Mouse (Mus musculus) liver, adult 2 months (tissue): ENCODE measurements around the gene Cwc22. TPM values are rescaled to one million over a fixed set of nuclear protein-coding genes. Genes with fewer than 3 reads are reported as not detected.
A peak's percentile ranks its signal among the peaks of the same experiment; 100 is the strongest.

Source experiments
- DNase-seq: peaks from one replicate; pipeline ENCODE4 v3.0.0-alpha.2; 2011; ENCODE audit warnings: low read depth, low spot score; ENCODE audit errors: extremely low read depth
- H3K27ac ChIP-seq: fragments of 200-500 bp; replicated peaks from 2 replicates; pipeline ENCODE4 v1.5.1; 2012; ENCODE audit warnings: low read depth, mild to moderate bottlenecking, control low read depth, inconsistent platforms, low read length; ENCODE audit not compliant: insufficient read depth
- H3K27me3 ChIP-seq: fragments of 200-500 bp; 2 replicates; pipeline ENCODE4 v1.6.1; 2012; ENCODE audit warnings: mild to moderate bottlenecking, moderate library complexity, low read length, inconsistent platforms; ENCODE audit not compliant: control insufficient read depth, insufficient read depth
- H3K36me3 ChIP-seq: fragments of 200-500 bp; 2 replicates; pipeline ENCODE4 v1.6.1; 2012; ENCODE audit warnings: low read length, inconsistent platforms; ENCODE audit not compliant: control insufficient read depth, insufficient read depth
- H3K4me1 ChIP-seq: fragments of 200-500 bp; 2 replicates; pipeline ENCODE4 v1.6.1; 2011; ENCODE audit warnings: low read length; ENCODE audit not compliant: control insufficient read depth, insufficient read depth
- H3K4me3 ChIP-seq: fragments of 200-500 bp; 2 replicates; pipeline ENCODE4 v1.5.1; 2011; ENCODE audit warnings: low read depth, mild to moderate bottlenecking, control low read depth, low read length, moderate library complexity; ENCODE audit not compliant: insufficient read depth
- H3K79me2 ChIP-seq: fragments of 200-500 bp; 2 replicates; pipeline ENCODE4 v1.6.1; 2012; ENCODE audit warnings: inconsistent platforms, mild to moderate bottlenecking, low read length, moderate library complexity; ENCODE audit not compliant: control insufficient read depth, insufficient read depth
- H3K9ac ChIP-seq: fragments of 200-500 bp; 2 replicates; pipeline ENCODE4 v1.6.1; 2012; ENCODE audit warnings: low read depth, mild to moderate bottlenecking, control low read depth, inconsistent platforms, low read length
- CTCF ChIP-seq: fragments of 200-500 bp; IDR thresholded peaks from 2 replicates; pipeline ENCODE4 v1.5.1; 2011; ENCODE audit warnings: low read depth, low read length, control low read depth
- POLR2A ChIP-seq: fragments of 200-500 bp; IDR thresholded peaks from 2 replicates; pipeline ENCODE4 v1.6.1; 2011; ENCODE audit warnings: low read length, control low read depth; ENCODE audit not compliant: insufficient read depth; ENCODE audit errors: extremely low read depth
- WGBS: fragments of 180-500 bp; shearing (Covaris S2); methylation state at CpG from one replicate; pipeline ENCODE4 v1.1.7; 2018; 5-methylcytosine and 5-hydroxymethylcytosine counted together
- polyA plus RNA-seq: library from polyadenylated mRNA; depleted of rRNA; stranded (reverse); fragments of >200 nt; gene quantifications from 2 replicates; pipeline ENCODE4 v1.2.3, GENCODE M21; 2012
- total RNA-seq: library from RNA; depleted of rRNA; stranded (reverse); fragments of >200 nt; gene quantifications from 2 replicates; pipeline ENCODE4 v1.2.3, GENCODE M21; 2014

The Cwc22 gene
- total and polyA plus RNA-seq, 2 experiments = 3.4 to 10.6 TPM

GRCm38 (mm10) chr2:77949521-77949920, 3.3 kb upstream of the Cwc22 start:
- DNase-seq = no peak
- no peak overlapping the region for H3K9ac ChIP-seq
- TF ChIP-seq CTCF (no peak), POLR2A (no peak)
- peaks cover 15% of the 10 kb centered on the region; the same call in 1 of the 2 replicates for H3K79me2 ChIP-seq
- no peaks in the 10 kb centered on the region for H3K36me3 ChIP-seq
- H3K4me1 ChIP-seq = peaks cover 2% of the 10 kb centered on the region; the same call in 1 of the 2 replicates
- WGBS = 85% methylated on average over 1 of the region's 1 CpGs
- H3K4me3 ChIP-seq = no peak overlapping the region
- no peak overlapping the region for H3K27ac ChIP-seq
- H3K27me3 ChIP-seq = no peaks in the 10 kb centered on the region

DNA sequence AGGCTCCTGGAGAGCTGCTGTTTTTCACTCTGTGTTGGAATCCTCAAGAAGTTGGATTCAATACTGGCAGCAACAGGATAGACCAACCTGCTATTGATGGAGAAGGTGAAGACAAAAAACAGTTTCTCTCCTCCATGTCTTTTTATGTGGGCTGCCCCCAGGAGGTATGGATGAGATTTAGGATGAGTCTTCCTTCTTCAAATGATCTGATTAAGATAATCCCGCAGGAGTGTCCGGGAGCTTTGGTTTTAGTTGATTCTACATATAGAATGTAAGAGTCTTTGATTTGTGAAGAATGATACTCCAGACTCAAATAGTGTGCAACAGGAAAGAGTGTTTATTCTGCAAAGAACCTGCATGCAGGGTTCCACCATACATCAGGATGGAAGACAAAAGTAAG, 2.7 kb upstream of the Cwc22 start:
- no peak for DNase-seq
- peaks cover 2% of the 10 kb centered on the region; the same call in 1 of the 2 replicates for H3K4me1 ChIP-seq
- no peak for TF ChIP-seq POLR2A
- no peak for TF ChIP-seq CTCF
- H3K79me2 ChIP-seq = peaks cover 18% of the 10 kb centered on the region; the same call in 1 of the 2 replicates
- no peak overlapping the region for H3K4me3 ChIP-seq
- no peak overlapping the region for H3K27ac ChIP-seq
- WGBS = 82% methylated on average over 2 of the region's 2 CpGs
- H3K36me3 ChIP-seq = no peaks in the 10 kb centered on the region
- H3K27me3 ChIP-seq = no peaks in the 10 kb centered on the region
- no peak overlapping the region for H3K9ac ChIP-seq

DNA sequence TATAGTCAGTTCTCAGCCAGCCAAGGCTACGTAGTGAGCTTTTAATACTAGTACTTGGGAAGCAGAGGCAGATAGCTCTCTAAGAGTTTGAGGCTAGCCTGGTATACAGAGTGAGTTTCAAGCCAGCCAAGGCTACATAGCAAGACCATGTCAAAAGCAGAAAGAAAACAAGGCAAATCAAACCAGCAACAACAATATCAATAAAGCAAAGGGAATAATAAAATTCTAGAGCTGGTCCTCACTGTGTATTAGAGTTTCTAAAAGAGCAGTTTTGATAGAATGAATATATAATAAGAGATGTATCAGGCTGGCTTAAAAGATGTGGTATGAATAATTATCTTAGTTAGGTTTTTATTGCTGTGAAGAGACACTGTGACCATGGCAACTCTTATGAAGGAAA, 2.0 kb upstream of the Cwc22 start:
- Histone ChIP-seq H3K36me3 (no peaks in the 10 kb centered on the region), H3K27ac (no peak overlapping the region), H3K4me1 (peaks cover 2% of the 10 kb centered on the region; the same call in 1 of the 2 replicates), H3K27me3 (no peaks in the 10 kb centered on the region), H3K4me3 (no peak overlapping the region), H3K9ac (no peak overlapping the region), H3K79me2 (peaks cover 20% of the 10 kb centered on the region; the same call in 1 of the 2 replicates)
- 83% methylated on average over 1 of the region's 1 CpGs for WGBS
- TF ChIP-seq CTCF (no peak), POLR2A (no peak)
- no peak for DNase-seq

DNA sequence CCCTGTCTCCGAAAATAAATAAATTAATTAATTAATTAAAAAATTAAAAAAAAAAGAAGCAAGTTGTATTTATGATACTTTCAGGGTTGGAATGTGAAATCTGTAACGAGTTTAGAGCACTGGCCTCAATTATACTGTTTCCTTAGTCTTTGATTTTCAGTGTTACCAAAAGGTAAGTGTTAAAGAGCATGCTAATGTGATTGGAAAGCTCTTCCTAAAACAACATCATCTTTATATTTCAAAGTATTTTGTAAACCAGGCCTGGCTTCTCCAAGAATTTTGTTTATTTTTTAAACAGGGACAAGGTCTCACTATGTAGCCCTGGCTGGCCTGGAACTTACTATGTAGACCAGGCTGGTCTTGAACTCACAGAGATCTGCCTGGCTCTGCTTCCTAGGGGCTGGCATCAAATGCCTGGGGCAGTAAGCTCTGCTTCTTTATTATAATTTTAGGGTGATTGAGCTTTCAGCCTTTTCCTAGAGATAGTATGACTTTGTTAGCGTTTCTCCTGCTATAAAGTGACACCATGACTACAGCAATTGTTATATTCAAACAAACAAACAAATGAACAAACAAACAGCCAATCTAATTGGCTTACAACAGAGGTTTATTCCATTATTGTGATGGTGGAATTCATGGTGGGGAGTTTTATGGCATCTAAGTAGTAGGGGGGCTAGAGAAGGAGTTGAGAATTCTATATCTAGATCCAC, 1.1 kb upstream of the Cwc22 start:
- Histone ChIP-seq H3K4me3 (no peak overlapping the region), H3K36me3 (no peaks in the 10 kb centered on the region), H3K27ac (no peak overlapping the region), H3K4me1 (peaks cover 2% of the 10 kb centered on the region; the same call in 1 of the 2 replicates), H3K27me3 (no peaks in the 10 kb centered on the region), H3K79me2 (peaks cover 20% of the 10 kb centered on the region; the same call in 1 of the 2 replicates), H3K9ac (no peak overlapping the region)
- DNase-seq = no peak
- no peak for TF ChIP-seq CTCF
- TF ChIP-seq POLR2A = no peak
- WGBS = 74% methylated on average over 3 of the region's 3 CpGs

- Histone ChIP-seq H3K36me3 (no peaks in the 10 kb centered on the region), H3K4me3 (peak overlapping the region; percentile 98), H3K27ac (no peak overlapping the region), H3K9ac (peak overlapping the region; percentile 98), H3K79me2 (peaks cover 20% of the 10 kb centered on the region; the same call in 1 of the 2 replicates), H3K4me1 (peaks cover 2% of the 10 kb centered on the region; the same call in 1 of the 2 replicates), H3K27me3 (no peaks in the 10 kb centered on the region)
- DNase-seq = no peak
- no peak for TF ChIP-seq CTCF
- TF ChIP-seq POLR2A = no peak
- whole genome bisulfite sequencing = 35% methylated on average over 8 of the region's 8 CpGs
Measured at GRCm38 (mm10) chr2:77944860-77945595, 1.1 kb downstream of the Cwc22 start.
